Mouse (Mus musculus) MEL (cell line): ENCODE measurements around the gene Gys2. TPM values are rescaled to one million over a fixed set of nuclear protein-coding genes. Genes with fewer than 3 reads are reported as not detected.

Experiments
- DNase-seq: peaks from one replicate; pipeline ENCODE4 v3.0.0; 2011; ENCODE audit warnings: low read depth, low spot score
- H3K27ac ChIP-seq: 2 replicates; pipeline ENCODE4 v1.5.1; 2012; ENCODE audit warnings: low read depth, mild to moderate bottlenecking, control low read depth, low read length, moderate library complexity; ENCODE audit not compliant: control insufficient read depth
- H3K27me3 ChIP-seq, 2 experiments: fragments of 150-350 bp in 1 of 2; sonication (generic) in 1 of 2; 2 replicates each; pipeline ENCODE4 v1.6.1; 2012; ENCODE audit warnings: low read length in 2 of 2, mild to moderate bottlenecking in 2 of 2, improper control_type of control experiment in 1 of 2, moderate library complexity in 1 of 2; ENCODE audit not compliant: insufficient read depth in 2 of 2, control insufficient read depth in 1 of 2
- H3K36me3 ChIP-seq, 2 experiments: 2 replicates each; pipeline ENCODE4 v1.6.1; 2012 to 2014; ENCODE audit warnings: low read length in 2 of 2, improper control_type of control experiment in 1 of 2, inconsistent platforms in 1 of 2, mild to moderate bottlenecking in 1 of 2; ENCODE audit not compliant: insufficient read depth in 2 of 2, control insufficient read depth in 1 of 2
- H3K4me1 ChIP-seq, 2 experiments: fragments of 150-350 bp in 1 of 2; sonication (generic) in 1 of 2; 2 replicates each; pipeline ENCODE4 v1.6.1; 2012; ENCODE audit warnings: low read length in 2 of 2, improper control_type of control experiment in 1 of 2, mild to moderate bottlenecking in 1 of 2; ENCODE audit not compliant: insufficient read depth in 2 of 2, control insufficient read depth in 1 of 2
- H3K4me3 ChIP-seq, 2 experiments: fragments of 150-350 bp in 1 of 2; sonication (generic) in 1 of 2; 2 replicates each; pipeline ENCODE4 v1.5.1; 2012; ENCODE audit warnings: low read depth in 2 of 2, low read length in 2 of 2, mild to moderate bottlenecking in 2 of 2, moderate library complexity in 2 of 2, control low read depth in 1 of 2, improper control_type of control experiment in 1 of 2; ENCODE audit not compliant: control insufficient read depth in 1 of 2, insufficient read depth in 1 of 2
- H3K79me2 ChIP-seq: 2 replicates; pipeline ENCODE4 v1.6.1; 2012; ENCODE audit warnings: mild to moderate bottlenecking, low read length, moderate library complexity; ENCODE audit not compliant: control insufficient read depth, poor library complexity, insufficient read depth
- H3K9ac ChIP-seq: 2 replicates; pipeline ENCODE4 v1.6.1; 2012; ENCODE audit warnings: low read depth, mild to moderate bottlenecking, control low read depth, low read length, moderate library complexity; ENCODE audit not compliant: control insufficient read depth, poor library complexity, severe bottlenecking
- H3K9me3 ChIP-seq: fragments of 150-350 bp; sonication (generic); replicated peaks from 2 replicates; pipeline ENCODE4 v1.6.1; 2012; ENCODE audit warnings: mild to moderate bottlenecking, low read length, improper control_type of control experiment, moderate library complexity; ENCODE audit not compliant: insufficient read depth
- CTCF ChIP-seq, 3 experiments: IDR thresholded peaks in 2 of 3; conservative IDR thresholded peaks in 1 of 3; 2 replicates each; pipeline ENCODE4 v1.5.1; 2011 to 2012; ENCODE audit warnings: low read length in 3 of 3, low read depth in 2 of 3, mild to moderate bottlenecking in 2 of 3, improper control_type of control experiment in 1 of 3, inconsistent platforms in 1 of 3, mixed read lengths in 1 of 3, moderate library complexity in 1 of 3; ENCODE audit not compliant: control insufficient read depth in 1 of 3, insufficient read depth in 1 of 3, poor library complexity in 1 of 3, severe bottlenecking in 1 of 3
- KAT2A ChIP-seq: conservative IDR thresholded peaks from 2 replicates; pipeline ENCODE4 v1.6.1; 2012; ENCODE audit warnings: low read depth, low read length, improper control_type of control experiment, inconsistent platforms
- MAFK ChIP-seq: IDR thresholded peaks from 2 replicates; pipeline ENCODE4 v1.6.1; 2011; ENCODE audit warnings: low read depth, mild to moderate bottlenecking, low read length, improper control_type of control experiment, borderline replicate concordance
- MAX ChIP-seq: IDR thresholded peaks from 2 replicates; pipeline ENCODE4 v1.6.1; 2011; ENCODE audit warnings: low read length, improper control_type of control experiment
- MEF2A ChIP-seq: IDR thresholded peaks from 2 replicates; pipeline ENCODE4 v1.6.1; 2014; ENCODE audit warnings: low read depth, mild to moderate bottlenecking, inconsistent platforms, low read length, improper control_type of control experiment; ENCODE audit not compliant: poor library complexity, insufficient replicate concordance, severe bottlenecking; ENCODE audit errors: extremely low read depth
- MXI1 ChIP-seq: IDR thresholded peaks from 2 replicates; pipeline ENCODE4 v1.6.1; 2011; ENCODE audit warnings: mild to moderate bottlenecking, low read depth, low read length, improper control_type of control experiment
- NELFE ChIP-seq: IDR thresholded peaks from 2 replicates; pipeline ENCODE4 v1.6.1; 2011; ENCODE audit warnings: low read depth, low read length, improper control_type of control experiment
- NRF1 ChIP-seq: IDR thresholded peaks from 2 replicates; pipeline ENCODE4 v1.6.1; 2014; ENCODE audit warnings: low read depth, mild to moderate bottlenecking, inconsistent platforms, low read length, improper control_type of control experiment, moderate library complexity; ENCODE audit not compliant: poor library complexity, insufficient read depth, severe bottlenecking
- POLR2A ChIP-seq, 2 experiments: IDR thresholded peaks; 2 replicates each; pipeline ENCODE4 v1.6.1; 2011 to 2012; ENCODE audit warnings: low read length in 2 of 2, mild to moderate bottlenecking in 2 of 2, control low read depth in 1 of 2, improper control_type of control experiment in 1 of 2, low read depth in 1 of 2, moderate library complexity in 1 of 2; ENCODE audit not compliant: control insufficient read depth in 1 of 2, insufficient read depth in 1 of 2, poor library complexity in 1 of 2
- POLR2AphosphoS5 ChIP-seq: IDR thresholded peaks from 2 replicates; pipeline ENCODE4 v1.6.1; 2012; ENCODE audit warnings: low read depth, borderline replicate concordance, mild to moderate bottlenecking, inconsistent platforms, low read length, moderate library complexity, mixed read lengths
- RCOR1 ChIP-seq: IDR thresholded peaks from 2 replicates; pipeline ENCODE4 v1.6.1; 2012; ENCODE audit warnings: low read depth, mild to moderate bottlenecking, inconsistent platforms, low read length, improper control_type of control experiment
- SIN3A ChIP-seq: IDR thresholded peaks from 2 replicates; pipeline ENCODE4 v1.6.1; 2012; ENCODE audit warnings: low read length, improper control_type of control experiment, inconsistent platforms
- TAL1 ChIP-seq: IDR thresholded peaks from 2 replicates; pipeline ENCODE4 v1.6.1; 2012; ENCODE audit warnings: mild to moderate bottlenecking, inconsistent platforms, low read length, moderate library complexity, mixed read lengths
- TBP ChIP-seq: IDR thresholded peaks from 2 replicates; pipeline ENCODE4 v1.8.0; 2011; ENCODE audit warnings: low read depth, low read length, improper control_type of control experiment
- USF1 ChIP-seq: IDR thresholded peaks from 2 replicates; pipeline ENCODE4 v1.6.1; 2014; ENCODE audit warnings: low read depth, mild to moderate bottlenecking, inconsistent platforms, low read length, improper control_type of control experiment, moderate library complexity
- polyA plus RNA-seq, 2 experiments: library from polyadenylated mRNA; stranded (reverse) in 1 of 2; unstranded in 1 of 2; fragments of >175 nt in 1 of 2; fragments of >200 nt in 1 of 2; gene quantifications; 2 replicates each; pipeline versions ENCODE4 v1.2.1 to v1.2.4; 2012; ENCODE audit warnings: low replicate concordance in 2 of 2, low read depth in 1 of 2; ENCODE audit not compliant: insufficient read length in 2 of 2, insufficient read depth in 1 of 2, missing spikeins in 1 of 2
- total RNA-seq: library from RNA; depleted of rRNA; stranded (reverse); fragments of 300-350 nt; gene quantifications from 2 replicates; pipeline ENCODE4 v1.2.3, GENCODE M21; 2012

Gene Gys2
- total and polyA plus RNA-seq, 3 experiments, result not detected

- Histone ChIP-seq H3K27me3 (no peaks in the 10 kb centered on the region), H3K4me3 (no peak within 1 kb of the TSS)
- DNase-seq, result no peak
Observed at GRCm38 (mm10) chr6:142412906-142413491, 59.9 kb downstream of the Gys2 start, which contains the start of gene Spx. Spx (plus strand) TSS chr6:142413441.

GRCm38 (mm10) chr6:142411140-142411539 is 61.8 kb downstream of the Gys2 start:
- Histone ChIP-seq H3K27me3 (no peaks in the 10 kb centered on the region), H3K9ac (no peak overlapping the region), H3K79me2 (no peaks in the 10 kb centered on the region), H3K27ac (no peak overlapping the region), H3K36me3 (no peaks in the 10 kb centered on the region), H3K9me3 (no peaks in the 10 kb centered on the region), H3K4me1 (no peaks in the 10 kb centered on the region), H3K4me3 (no peak overlapping the region)
- DNase-seq, result no peak
- TF ChIP-seq TAL1 (no peak), POLR2A (IDR thresholded peaks at IDR 0.05; ENCODE audit: control insufficient read depth in 1 of 2, insufficient read depth in 1 of 2, low read depth in 1 of 2, low read length in 2 of 2, poor library complexity in 1 of 2) (no peak), MAX (no peak), POLR2AphosphoS5 (no peak), CTCF (IDR thresholded peaks at IDR 0.05 in 2 of 3, conservative IDR thresholded peaks at IDR 0.05 in 1 of 3; ENCODE audit: control insufficient read depth in 1 of 3, insufficient read depth in 1 of 3, low read depth in 2 of 3, low read length in 3 of 3, poor library complexity in 1 of 3, severe bottlenecking in 1 of 3) (no peak), KAT2A (no peak), TBP (no peak)

More at GRCm38 (mm10) chr6:142412906-142413491, 59.9 kb downstream of the Gys2 start, which contains the start of gene Spx:
- Histone ChIP-seq H3K27ac (no peak within 1 kb of the TSS), H3K79me2 (no peaks in the 10 kb centered on the region), H3K9ac (no peak within 1 kb of the TSS), H3K9me3 (no peaks in the 10 kb centered on the region), H3K4me1 (no peaks in the 10 kb centered on the region), H3K36me3 (no peaks in the 10 kb centered on the region)
- TF ChIP-seq NELFE (no peak), MAFK (no peak), USF1 (no peak), MEF2A (no peak), NRF1 (no peak), MXI1 (no peak), RCOR1 (no peak), SIN3A (no peak)
